Mouse (Mus musculus): Measurements from ENCODE around the gene Prickle4.
"Not testable (repeated sequence)": the region's sequence is repeated elsewhere in the genome, so short reads cannot be mapped to it uniquely, and the experiment has no call there.

Gene Prickle4

DNA sequence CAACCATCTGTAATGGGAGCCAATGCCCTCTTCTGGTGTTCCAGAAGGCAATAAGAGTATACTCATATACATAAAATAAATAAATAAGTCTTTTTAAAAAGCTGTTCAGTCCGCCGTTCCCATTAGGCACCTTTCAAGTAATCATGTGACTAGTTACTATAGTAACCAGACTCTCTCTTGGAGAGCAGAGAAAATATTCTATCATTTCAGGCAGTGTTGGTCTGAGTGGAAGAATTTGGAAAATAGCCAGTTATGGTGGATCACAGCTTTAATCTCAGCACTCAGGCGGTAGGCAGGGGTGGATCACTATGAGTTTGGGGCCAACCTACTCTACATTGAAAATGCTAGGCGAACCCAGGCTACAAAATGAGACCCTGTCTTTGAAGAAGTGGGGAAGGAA, 25.4 kb downstream of the Prickle4 start:
- DNase-seq (ENCODE audit: low read depth): no peak

DNA sequence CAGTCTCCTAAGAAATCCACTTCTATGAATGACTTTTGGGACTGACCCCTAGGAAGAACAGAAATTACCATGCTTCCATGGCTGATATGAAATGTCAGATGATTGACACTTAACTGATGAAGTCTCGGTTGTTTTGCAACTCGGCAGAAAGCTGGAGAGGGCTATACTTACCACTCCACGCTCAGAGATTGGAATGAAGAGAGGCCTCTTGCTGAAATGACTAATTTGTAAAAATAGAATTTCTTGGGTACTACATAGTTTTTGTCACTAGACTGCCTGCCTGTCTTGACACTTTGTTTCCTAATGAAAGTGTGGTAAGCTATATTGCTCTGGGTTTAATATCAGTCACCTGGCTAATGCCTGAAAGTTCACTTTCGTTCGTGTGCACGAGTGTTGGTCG, 30.1 kb downstream of the Prickle4 start:
- no peak for DNase-seq (ENCODE audit: low read depth)

DNA sequence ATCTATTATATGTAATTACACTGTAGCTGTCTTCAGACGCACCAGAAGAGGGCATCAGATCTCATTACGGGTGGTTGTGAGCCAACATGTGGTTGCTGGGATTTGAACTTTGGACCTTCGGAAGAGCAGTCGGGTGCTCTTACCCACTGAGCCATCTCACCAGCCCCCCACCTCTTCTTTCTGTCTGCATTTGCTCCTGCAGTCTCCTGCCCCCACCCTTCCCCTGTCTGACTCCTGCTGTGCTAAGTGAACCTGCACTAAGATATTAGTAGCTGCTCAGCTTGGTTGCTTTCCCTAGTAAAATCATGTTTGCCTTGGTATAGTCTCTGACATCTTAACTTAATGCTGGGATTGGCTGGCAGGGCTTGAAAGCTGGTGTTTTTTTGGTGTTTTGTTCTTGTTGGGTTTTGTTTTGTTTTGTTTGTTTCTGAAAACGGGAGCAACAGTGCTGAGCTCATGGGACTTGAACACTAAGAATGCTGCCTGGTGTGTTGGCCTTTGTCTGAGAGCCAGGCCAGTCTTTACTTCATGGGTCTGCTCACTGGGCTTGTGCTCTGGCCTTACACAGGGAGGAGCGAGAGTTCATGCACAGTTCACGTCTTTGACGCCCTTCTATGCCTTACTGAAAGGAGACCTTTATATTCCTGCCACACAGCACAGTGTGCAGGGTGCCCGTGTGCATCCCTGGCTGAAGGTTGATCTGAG, 31.4 kb downstream of the Prickle4 start:
- no peak for DNase-seq (ENCODE audit: low read depth)

DNA sequence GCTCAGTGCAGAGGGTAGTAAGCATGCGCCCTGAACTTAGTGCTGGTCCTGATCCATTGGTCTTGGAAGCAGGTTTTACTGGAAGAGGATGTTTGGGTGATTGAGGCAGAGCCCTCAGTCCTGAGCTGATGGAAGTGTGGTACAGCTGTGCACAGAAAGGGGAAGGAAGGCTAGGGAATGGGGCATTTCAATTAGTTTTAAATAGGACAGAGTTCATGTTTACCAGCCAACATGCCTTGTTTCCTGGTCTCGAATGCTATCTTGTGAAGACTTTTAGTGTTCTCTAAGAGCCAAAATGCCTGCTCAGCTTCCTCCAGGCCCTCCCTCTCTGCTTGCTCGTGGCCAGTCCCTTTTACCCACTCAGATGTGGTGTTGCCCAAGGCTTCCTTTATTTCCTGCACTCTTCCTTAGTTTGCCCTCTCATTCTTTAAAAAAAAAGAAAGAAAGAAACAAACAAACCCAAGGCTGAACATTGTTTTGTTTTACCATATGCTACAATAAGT, 35.7 kb downstream of the Prickle4 start:
- DNase-seq (ENCODE audit: low read depth): peak; percentile 28

DNA sequence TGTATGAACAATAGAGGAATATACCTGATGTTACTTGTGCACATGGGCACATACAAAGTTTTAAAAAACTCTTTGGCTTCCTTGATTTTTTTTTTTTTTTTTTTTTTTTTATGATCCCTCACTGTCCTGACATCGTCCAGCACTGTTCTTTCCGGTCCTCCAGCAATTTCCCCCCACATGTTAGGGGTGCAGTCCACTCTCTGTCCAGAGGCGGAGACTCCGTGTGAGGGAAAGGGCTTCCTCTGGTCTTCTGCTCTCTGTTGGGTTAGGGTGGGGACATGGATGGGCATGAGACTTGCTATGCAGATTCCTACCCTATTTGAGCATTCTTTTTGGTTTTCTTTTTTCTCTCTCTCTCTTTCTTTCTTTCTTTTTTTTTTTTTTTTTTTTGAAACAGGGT, 36.6 kb downstream of the Prickle4 start:
- DNase-seq (ENCODE audit: low read depth): no peak

DNA sequence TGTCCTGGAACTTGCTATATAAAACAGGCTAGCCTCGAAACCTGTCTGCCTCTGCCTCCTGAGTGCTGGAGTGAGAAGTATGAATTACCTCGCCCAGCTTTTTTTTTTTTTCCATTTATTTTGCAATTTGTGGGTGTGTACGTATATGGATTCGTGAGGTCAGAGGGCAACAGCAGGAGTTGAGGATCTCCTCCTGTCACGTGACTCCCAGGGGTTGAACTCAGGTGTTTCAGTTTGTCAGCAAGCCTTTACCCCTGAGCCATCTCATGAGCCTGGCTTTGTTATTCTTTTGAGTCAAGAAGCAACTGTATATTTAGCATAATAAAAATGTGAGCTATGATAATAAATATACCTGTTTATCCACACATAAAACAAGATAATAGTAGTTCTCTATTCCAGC, 38.8 kb downstream of the Prickle4 start:
- DNase-seq (ENCODE audit: low read depth): no peak

DNA sequence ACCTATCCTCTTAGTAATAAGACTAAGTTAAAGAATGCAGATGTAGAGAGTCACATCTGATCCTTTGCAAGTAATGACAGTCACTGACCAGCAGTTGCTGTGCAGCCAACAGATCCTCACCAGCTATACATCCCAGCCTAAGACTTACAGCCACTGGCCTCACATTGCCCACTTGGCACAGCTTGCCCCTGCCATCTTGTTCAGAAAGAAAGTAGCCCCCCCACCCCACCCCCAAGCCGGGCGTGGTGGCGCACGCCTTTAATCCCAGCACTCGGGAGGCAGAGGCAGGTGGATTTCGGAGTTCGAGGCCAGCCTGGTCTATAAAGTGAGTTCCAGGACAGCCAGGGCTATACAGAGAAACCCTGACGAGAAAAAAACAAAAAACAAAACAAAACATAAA, 40.2 kb downstream of the Prickle4 start:
- DNase-seq (ENCODE audit: low read depth): not testable (repeated sequence)

DNA sequence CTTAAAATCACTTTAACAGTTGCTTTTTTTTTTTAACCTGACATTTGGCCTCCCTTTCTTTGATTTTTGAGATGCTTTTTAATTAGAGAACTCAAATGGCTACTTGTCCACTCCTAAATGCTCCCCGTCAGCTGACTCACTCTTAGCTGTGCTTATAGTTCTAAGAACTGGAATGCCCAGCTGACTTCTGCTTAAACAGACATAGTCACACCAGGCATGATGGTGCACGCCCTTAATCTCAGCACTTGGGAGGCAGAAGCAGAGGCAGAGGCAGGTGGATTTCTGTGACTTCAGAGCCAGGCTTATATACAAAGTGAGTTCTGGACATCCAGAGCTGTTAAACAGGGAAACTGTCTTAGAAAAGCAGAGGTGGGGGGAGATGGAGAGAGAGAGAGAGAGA, 42.6 kb downstream of the Prickle4 start:
- DNase-seq (ENCODE audit: low read depth): no peak

DNA sequence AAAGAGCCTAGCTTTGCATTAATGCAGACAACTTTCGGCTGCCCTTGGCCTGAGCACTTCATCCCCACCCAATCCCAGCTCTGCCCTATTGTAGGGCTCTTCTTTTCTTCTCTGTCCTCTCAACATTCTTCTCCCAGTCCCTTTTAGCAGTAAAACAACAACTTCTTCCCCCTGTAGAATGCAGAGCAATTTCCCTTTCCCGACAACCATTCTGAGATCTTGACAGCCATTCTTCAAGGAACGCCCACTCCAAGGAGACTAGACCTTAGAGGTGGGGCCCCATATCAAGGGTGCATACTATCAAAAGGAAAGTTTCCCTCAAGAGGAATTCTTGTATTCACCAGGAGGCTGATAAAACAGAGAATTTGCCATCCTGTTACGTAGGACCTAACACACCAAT, 45.6 kb downstream of the Prickle4 start:
- no peak for DNase-seq (ENCODE audit: low read depth)

DNA sequence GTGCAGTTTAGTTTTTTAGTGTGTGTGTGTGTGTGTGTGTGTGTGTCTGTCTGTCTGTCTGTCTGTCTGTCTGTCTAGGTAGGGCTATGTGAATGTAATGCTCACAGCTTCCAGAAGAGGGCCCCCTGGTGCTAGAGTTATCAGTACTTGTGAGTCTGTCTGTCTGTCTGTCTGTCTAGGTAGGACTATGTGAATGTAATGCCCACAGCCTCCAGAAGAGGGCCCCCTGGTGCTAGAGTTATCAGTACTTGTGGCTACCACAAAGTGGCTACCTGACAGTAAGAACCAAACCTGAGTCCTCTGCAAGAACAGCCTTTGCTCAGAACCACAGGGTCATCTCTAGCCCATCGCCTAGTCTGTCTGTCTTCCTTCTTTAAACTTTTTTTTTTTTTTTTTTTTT, 47.9 kb downstream of the Prickle4 start:
- DNase-seq (ENCODE audit: low read depth): peak; percentile 93

DNA sequence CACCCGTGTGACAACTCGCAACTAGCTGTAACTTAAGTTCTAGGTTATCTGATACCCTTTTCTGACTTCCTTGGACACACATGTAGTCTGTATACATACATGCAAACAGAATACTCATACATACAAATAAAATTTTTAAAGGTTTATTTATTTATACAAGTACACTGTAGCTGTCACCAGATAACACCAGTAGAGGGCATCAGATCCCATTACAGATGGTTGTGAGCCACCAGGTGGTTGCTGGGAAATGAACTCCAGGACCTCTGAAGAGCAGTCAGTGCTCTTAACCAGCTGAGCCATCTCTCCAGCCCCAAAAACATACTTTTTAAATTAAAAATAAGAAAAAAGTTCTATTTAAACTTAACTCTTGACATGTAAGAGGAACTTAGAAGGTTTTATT, 51.5 kb downstream of the Prickle4 start:
- peak; percentile 49 for DNase-seq (ENCODE audit: low read depth)

Measured in 416B (cell line).